Mouse (Mus musculus) bone marrow, adult 2 months (tissue): ENCODE results near the gene Lrrc52. TPM values are rescaled to one million over a fixed set of nuclear protein-coding genes. Genes with fewer than 3 reads are reported as not detected.

Source experiments
- H3K27ac ChIP-seq: fragments of 200-500 bp; 2 replicates; pipeline ENCODE4 v1.5.1; 2012; ENCODE audit warnings: low read depth, mild to moderate bottlenecking, control low read depth, inconsistent platforms, low read length; ENCODE audit not compliant: control insufficient read depth, poor library complexity, insufficient read depth
- H3K4me1 ChIP-seq: fragments of 200-500 bp; 2 replicates; pipeline ENCODE4 v1.6.1; 2011; ENCODE audit warnings: low read length; ENCODE audit not compliant: control insufficient read depth, insufficient read depth
- H3K4me3 ChIP-seq: fragments of 200-500 bp; replicated peaks from 2 replicates; pipeline ENCODE3; 2011; ENCODE audit warnings: mild to moderate bottlenecking, low read depth, low read length, control low read depth; ENCODE audit not compliant: control insufficient read depth
- CTCF ChIP-seq: fragments of 200-500 bp; IDR thresholded peaks from 2 replicates; pipeline ENCODE4 v1.5.1; 2011; ENCODE audit warnings: low read length, control low read depth; ENCODE audit not compliant: control insufficient read depth, insufficient read depth
- POLR2A ChIP-seq: fragments of 200-500 bp; IDR thresholded peaks from 2 replicates; pipeline ENCODE4 v1.6.1; 2011; ENCODE audit warnings: low read depth, mild to moderate bottlenecking, control low read depth, low read length, borderline replicate concordance; ENCODE audit not compliant: control insufficient read depth
- WGBS: fragments of 180-500 bp; shearing (Covaris S2); methylation state at CpG from one replicate; pipeline ENCODE4 v1.1.7; 2018; 5-methylcytosine and 5-hydroxymethylcytosine counted together
- polyA plus RNA-seq: library from polyadenylated mRNA; stranded (reverse); fragments of >200 nt; gene quantifications from 2 replicates; pipeline ENCODE4 v1.2.4, GENCODE M21; 2011; ENCODE audit warnings: low replicate concordance; ENCODE audit not compliant: missing spikeins, insufficient read depth, insufficient read length

The Lrrc52 gene
- polyA plus RNA-seq, 1 experiment: not detected

- Histone ChIP-seq H3K4me3 (no peak overlapping the region), H3K4me1 (no peaks in the 10 kb centered on the region; the same call in 1 of the 2 replicates), H3K27ac (no peak overlapping the region)
- TF ChIP-seq CTCF: no peak
- WGBS: 47% methylated on average over 6 of the region's 6 CpGs
Measured at GRCm38 (mm10) chr1:167448088-167448487, 18.5 kb downstream of the Lrrc52 start.

- TF ChIP-seq CTCF: no peak
- TF ChIP-seq POLR2A: no peak
- Histone ChIP-seq H3K4me1 (no peaks in the 10 kb centered on the region; the same call in 1 of the 2 replicates), H3K4me3 (no peak overlapping the region), H3K27ac (no peak overlapping the region)
- WGBS: 91% methylated on average over 6 of the region's 6 CpGs
Measured at GRCm38 (mm10) chr1:167446516-167446915, 20.1 kb downstream of the Lrrc52 start.

GRCm38 (mm10) chr1:167445167-167445566 is 21.4 kb downstream of the Lrrc52 start:
- 70% methylated on average over 4 of the region's 4 CpGs for WGBS
- no peak overlapping the region for H3K4me3 ChIP-seq
- H3K4me1 ChIP-seq: no peaks in the 10 kb centered on the region; the same call in 1 of the 2 replicates
- no peak for TF ChIP-seq POLR2A
- TF ChIP-seq CTCF: no peak
- H3K27ac ChIP-seq: no peak overlapping the region

DNA sequence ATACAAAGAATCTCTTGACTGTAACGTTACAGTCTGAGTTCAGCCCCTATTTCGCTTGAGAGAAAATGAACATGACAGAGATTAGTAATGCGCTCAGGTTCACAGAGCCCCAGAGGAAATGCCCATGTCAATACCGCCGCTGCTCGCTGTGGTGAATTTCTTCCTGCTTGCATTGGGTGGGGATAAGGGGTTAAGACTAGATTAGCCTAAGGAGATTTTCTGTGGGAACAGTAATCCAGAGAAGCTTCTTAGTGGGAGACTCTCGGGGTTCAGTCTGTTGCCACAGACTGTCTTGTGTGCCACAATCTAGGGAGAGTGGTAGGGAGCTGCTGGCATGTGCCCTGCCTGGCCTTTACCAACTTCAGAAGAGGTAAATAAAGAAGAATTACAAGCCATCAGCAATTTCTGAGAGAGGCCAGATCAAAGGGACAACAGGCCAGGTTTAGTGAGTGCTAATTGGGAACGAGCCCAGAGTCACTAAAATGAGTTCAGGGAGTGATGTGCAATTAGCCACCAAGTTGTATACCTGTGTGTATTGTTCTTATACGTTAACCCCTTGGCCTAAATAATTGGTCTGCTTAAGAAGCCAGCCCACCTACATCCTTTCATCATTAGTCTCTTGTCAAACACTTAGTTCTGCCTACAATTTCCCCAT is 28.2 kb downstream of the Lrrc52 start:
- WGBS: 63% methylated on average over 9 of the region's 9 CpGs
- TF ChIP-seq CTCF: no peak
- no peak for TF ChIP-seq POLR2A

GRCm38 (mm10) chr1:167437091-167437490 is 29.5 kb downstream of the Lrrc52 start:
- Histone ChIP-seq H3K4me1 (no peaks in the 10 kb centered on the region), H3K4me3 (no peak overlapping the region), H3K27ac (no peak overlapping the region)
- WGBS: 76% methylated on average over 7 of the region's 7 CpGs
- no peak for TF ChIP-seq CTCF
- no peak for TF ChIP-seq POLR2A

More for the DNA sequence above, 28.2 kb downstream of the Lrrc52 start:
- Histone ChIP-seq H3K4me1 (no peaks in the 10 kb centered on the region), H3K27ac (no peak overlapping the region), H3K4me3 (no peak overlapping the region)

DNA sequence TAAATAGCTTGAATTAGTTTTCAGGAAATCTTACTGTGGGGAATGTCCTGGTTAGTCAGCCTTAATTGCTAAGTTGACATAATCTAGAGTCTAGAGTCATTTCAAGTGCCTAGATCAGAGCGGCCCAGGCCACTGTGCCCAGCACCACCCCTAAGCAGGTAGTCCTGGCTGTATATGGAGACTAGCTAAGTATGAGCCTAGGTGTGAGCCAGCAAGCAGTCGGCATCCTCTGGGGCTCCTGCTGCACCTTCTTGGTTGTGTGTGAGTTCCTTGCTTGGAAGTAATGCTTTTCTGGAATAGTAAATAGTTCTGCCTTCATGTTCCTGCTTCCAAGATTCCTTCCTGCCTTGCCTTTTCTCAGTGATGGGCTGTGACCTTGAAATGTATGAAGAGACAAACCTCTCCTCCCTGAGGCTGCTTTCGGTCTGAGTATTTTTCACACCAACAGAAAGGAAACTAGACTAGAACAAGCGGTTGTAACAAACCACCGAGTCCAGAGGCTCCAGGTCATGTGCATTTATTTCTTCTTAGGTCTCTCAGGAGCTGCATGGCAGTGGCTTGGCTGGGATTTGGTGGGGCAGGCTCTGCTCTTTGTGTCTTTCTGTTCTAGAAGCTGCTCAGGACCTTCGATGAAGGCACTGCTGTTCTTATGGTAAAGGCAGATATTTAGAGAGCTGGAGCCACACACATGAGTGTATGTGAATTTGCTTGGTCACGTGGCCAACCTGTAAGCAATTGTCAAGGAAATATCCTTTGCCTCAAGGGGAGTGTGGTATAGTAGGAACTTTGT is 30.2 kb downstream of the Lrrc52 start:
- WGBS: 68% methylated on average over 7 of the region's 7 CpGs
- Histone ChIP-seq H3K4me3 (no peak overlapping the region), H3K4me1 (no peaks in the 10 kb centered on the region), H3K27ac (no peak overlapping the region)
- TF ChIP-seq POLR2A (no peak), CTCF (no peak)

- WGBS: 81% methylated on average over 4 of the region's 4 CpGs
- Histone ChIP-seq H3K4me3 (no peak overlapping the region), H3K27ac (no peak overlapping the region), H3K4me1 (no peaks in the 10 kb centered on the region)
- TF ChIP-seq CTCF (no peak), POLR2A (no peak)
Measured at GRCm38 (mm10) chr1:167434931-167435330, 31.6 kb downstream of the Lrrc52 start.

GRCm38 (mm10) chr1:167430976-167431676 is 35.5 kb downstream of the Lrrc52 start:
- Histone ChIP-seq H3K4me1 (no peaks in the 10 kb centered on the region), H3K4me3 (no peak overlapping the region), H3K27ac (no peak overlapping the region)
- TF ChIP-seq CTCF: no peak
- no peak for TF ChIP-seq POLR2A
- 62% methylated on average over 9 of the region's 9 CpGs for WGBS
